Comparison of ENCODE assay signal across 8 mouse cellular contexts in the genomic region with DNA sequence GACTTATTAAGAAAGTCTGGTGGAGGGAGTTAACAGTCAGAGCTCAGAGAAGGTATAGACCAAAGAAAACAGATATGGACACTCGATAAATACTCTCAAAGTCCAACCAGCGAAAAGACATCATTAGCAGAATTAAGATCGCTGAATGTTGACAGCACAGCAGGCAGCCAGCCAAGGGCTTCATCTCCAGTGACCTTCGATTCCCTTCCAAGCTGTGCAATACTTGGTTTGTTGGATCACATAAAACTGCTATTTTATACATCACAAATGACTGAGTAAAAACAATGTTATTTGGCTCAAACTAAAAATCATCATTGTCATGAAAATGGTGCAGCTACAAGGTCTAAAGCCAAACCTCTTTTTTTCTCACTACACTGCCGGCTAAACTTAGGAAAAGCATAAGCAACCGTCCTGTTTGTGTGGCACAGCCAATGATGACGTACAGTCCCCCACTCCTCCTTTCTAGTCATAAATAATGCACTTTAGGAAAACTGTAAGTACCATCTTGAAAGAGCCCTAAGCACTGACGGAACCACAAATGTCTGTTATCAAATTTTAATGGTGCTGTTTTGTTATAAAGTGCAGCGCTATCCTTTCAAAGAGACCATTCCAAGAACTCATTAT. TPM values are rescaled to one million over a fixed set of nuclear protein-coding genes. Genes with fewer than 3 reads are reported as not detected.
DNase-seq lines count a peak whose midpoint lies in the region; ATAC-seq lines count a peak whose summit lies in the region.

No protein-coding gene starts in this region.

- 50% methylated on average over 9 of the region's 9 CpGs for WGBS in lung, embryonic 16.5 days

- H3K4me2 ChIP-seq in lung, embryonic 16.5 days (ENCODE audit: low read depth, low read length) = no peak overlapping the region

- no peaks in the 10 kb centered on the region for H3K27me3 ChIP-seq in lung, embryonic 16.5 days (ENCODE audit: control insufficient read depth, insufficient read depth, low read depth, low read length)

- H3K9me3 ChIP-seq in lung, embryonic 16.5 days (ENCODE audit: control insufficient read depth, low read length) = no peaks in the 10 kb centered on the region

- 0 out of 2 replicates have a peak, but pooled peaks cover 5% of the 10 kb centered on the region for H3K4me1 ChIP-seq in lung, embryonic 16.5 days (replicated peaks; ENCODE audit: control insufficient read depth, insufficient read depth, low read length)

- H3K27ac ChIP-seq in lung, embryonic 16.5 days (ENCODE audit: low read length) = peak overlapping the region; percentile 81

- H3K36me3 ChIP-seq in lung, embryonic 16.5 days (ENCODE audit: control insufficient read depth, insufficient read depth, low read length) = no peaks in the 10 kb centered on the region

- H3K4me3 ChIP-seq in lung, embryonic 16.5 days (ENCODE audit: low read length) = no peak overlapping the region

- H3K9ac ChIP-seq in lung, embryonic 16.5 days (ENCODE audit: low read length) = no peak overlapping the region

- peak; percentile 83 for ATAC-seq in lung, embryonic 16.5 days (ENCODE audit: low read depth)

- peak; percentile 10 for DNase-seq in cerebellum, postnatal 14 days
- no peak for DNase-seq in cerebellum, adult 11-12 months
- no peak for DNase-seq in lung, postnatal 25 days (ENCODE audit: low spot score)
- peak; percentile 38 to 51 for DNase-seq in kidney, adult 8-10 months
- DNase-seq in lung, postnatal 4 days = peak; percentile 67 to 84
- DNase-seq in natural killer cell, adult 2 months (ENCODE audit: low spot score in 2 of 2) = no peak
- DNase-seq in frontal cortex, adult 2 months (ENCODE audit: extremely low spot score in 1 of 2, low spot score in 1 of 2) = no peak

RNA-seq across cellular contexts. Expression of a gene that starts 34.8 kb away (rescaled TPM):
- polyA plus RNA-seq in lung, embryonic 16.5 days (2015; fragmentation: Nextera tagmentation; extraction: Ambion mirVana) = 129 and 133 TPM in 2 replicates
- polyA plus RNA-seq in frontal cortex, adult 2 months (2012; rRNA removed) = 92.7 and 95.5 TPM in 2 replicates

RNA-seq across cellular contexts. Expression of a gene that starts 41.8 kb away (rescaled TPM):
- 2.1 and 3.6 TPM in 2 replicates for polyA plus RNA-seq in lung, embryonic 16.5 days (2015; fragmentation: Nextera tagmentation; extraction: Ambion mirVana)
- 0.19 and 0.22 TPM in 2 replicates for polyA plus RNA-seq in frontal cortex, adult 2 months (2012; rRNA removed)

Comparison
In these comparisons a context has a peak if more than half of its experiments do, and no peak if none do; other contexts are left out.
1. DNase-seq: peak in cerebellum, postnatal 14 days (2 of 2), kidney, adult 8-10 months (2 of 2) and lung, postnatal 4 days (2 of 2); none in cerebellum, adult 11-12 months (single experiment), lung, postnatal 25 days (single experiment), natural killer cell, adult 2 months (0 of 2) and frontal cortex, adult 2 months (0 of 2).